Mouse (Mus musculus) brain, adult 10 weeks (tissue): ENCODE data around the gene Duxf3. TPM values are rescaled to one million over a fixed set of nuclear protein-coding genes. Genes with fewer than 3 reads are reported as not detected.

Experiments
- polyA plus RNA-seq: library from polyadenylated mRNA; stranded (reverse); fragments of 350-450 nt; fragmentation: Illumina TruSeq; extraction: RNeasy Lipid Tissue Mini Kit (QIAGEN cat#74804); gene quantifications from one replicate; pipeline ENCODE4 v1.2.3, GENCODE M21; 2015; ENCODE audit warnings: low read depth, low replicate concordance

The Duxf3 gene
- not detected for polyA plus RNA-seq

DNA sequence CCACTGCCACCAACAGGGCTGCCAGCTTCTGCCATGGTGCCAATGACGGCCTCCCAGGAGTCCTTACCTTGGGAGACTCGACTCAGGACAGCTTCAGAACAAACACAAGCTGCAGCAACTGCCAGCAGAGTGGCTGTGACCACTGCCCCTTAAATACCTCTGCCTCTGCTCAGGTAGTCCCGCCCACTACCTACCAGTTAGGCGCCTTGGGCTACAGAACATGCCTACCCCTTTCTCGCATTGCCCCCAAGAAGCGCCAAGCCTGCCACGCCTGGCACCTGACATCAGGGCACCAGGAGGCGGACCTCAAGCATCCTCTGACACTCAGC, at the start of gene Duxf3:
Duxf3 (minus strand) TSS at position 35 of the 329 bp plus-strand sequence.

DNA sequence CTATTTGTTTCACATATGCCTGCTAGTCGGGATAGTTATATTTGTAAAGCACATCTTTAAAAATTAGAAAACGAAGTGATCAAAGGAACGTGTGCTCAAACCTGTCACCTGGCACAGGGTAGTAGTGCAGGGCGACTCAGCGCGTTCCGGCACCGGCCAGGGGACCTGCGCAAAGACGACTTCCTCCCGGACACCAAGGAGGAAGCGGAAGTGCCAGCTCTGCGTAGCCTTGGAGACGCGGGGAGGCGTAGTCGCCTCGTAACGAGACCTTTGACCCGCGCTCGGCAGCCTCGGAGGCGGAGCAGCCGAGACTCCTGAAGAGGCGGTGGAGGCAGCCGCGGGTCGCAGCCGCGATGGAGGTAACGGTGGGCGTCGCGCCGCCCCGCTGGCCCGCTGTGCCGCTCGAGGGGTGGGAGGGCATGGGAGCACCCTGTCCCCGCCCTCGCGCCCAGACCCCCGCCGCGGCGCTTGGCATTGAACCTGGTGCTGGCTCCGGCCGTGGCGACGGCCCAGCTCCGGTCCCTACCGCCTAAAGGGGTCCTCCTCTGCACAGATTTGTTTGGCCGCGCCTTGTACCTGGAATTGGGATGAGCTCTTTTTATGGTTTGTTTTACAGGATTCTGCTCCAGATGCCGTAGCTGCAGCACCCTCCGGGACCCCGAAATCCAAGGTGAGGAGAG, 22.9 kb upstream of the Duxf3 start, which contains the start of gene Gcc2:
Gcc2 (plus strand) TSS at position 285 of the 680 bp plus-strand sequence.

DNA sequence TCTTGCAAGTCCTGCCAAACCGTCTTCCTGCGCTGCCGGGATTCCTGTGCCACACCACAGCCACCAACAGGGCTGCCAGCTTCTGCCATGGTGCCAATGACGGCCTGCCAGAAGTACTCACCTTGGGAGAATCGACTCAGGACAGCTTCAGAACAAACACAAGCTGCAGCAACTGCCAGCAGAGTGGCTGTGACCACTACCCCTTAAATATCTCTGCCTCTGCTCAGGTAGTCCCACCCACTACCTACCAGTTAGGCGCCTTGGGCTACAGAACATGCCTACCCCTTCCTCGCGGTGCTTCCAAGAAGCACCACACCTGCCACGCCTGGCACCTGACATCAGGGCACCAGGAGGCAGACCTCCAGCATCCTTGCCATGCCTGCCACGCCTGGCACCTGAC, 4.1 kb upstream of the Duxf3 start, which contains the start of gene Gm4981:
Gm4981 (minus strand) TSS at position 89 of the 400 bp plus-strand sequence.

DNA sequence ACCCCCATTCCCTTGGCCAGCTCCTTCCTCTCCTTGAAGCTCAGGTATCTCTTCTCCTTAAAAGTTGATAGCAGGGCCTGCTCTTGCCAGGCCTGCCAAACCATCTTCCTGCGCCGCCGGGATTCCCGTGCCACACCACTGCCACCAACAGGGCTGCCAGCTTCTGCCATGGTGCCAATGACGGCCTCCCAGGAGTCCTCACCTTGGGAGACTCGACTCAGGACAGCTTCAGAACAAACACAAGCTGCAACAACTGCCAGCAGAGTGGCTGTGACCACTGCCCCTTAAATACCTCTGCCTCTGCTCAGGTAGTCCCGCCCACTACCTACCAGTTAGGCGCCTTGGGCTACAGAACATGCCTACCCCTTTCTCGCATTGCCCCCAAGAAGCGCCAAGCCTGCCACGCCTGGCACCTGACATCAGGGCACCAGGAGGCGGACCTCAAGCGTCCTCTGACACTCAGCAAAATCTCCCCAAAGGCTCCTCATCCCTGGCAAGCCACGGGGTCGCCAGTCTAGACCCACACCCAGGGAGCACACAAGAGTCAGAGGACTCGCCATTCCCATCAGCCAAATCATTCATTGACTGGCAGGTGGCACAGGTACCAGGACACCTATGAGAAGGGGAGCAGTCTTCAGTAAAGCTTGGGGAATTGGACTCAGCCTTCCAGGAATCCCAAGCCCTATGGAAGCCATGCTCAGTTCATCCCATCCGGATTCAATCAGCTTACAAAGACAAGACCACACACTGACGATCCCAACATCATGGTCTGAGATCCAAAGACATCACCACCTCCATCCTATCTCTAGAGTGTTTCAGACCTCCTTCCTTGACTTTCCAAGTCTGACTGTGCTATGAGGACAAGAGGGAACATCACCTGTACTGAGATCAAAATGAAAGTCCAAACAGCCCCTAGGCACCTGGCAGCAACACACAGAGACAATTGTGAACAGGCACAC, 7.4 kb downstream of the Duxf3 start, which contains the start of gene AW822073:
AW822073 (minus strand) TSS at position 104 of the 959 bp plus-strand sequence.

Other genes with a start within 250 kb of the Duxf3 start
- not detected for gene AW822073, start 7.7 kb downstream of the Duxf3 start, polyA plus RNA-seq
- gene Gm4981, start 4.0 kb upstream of the Duxf3 start, polyA plus RNA-seq: not detected
- 42.3 TPM for gene Gcc2, start 22.8 kb upstream of the Duxf3 start, polyA plus RNA-seq
- 23.2 TPM for gene Lims1, start 90.8 kb upstream of the Duxf3 start, polyA plus RNA-seq
- gene Ranbp2, start 214.2 kb upstream of the Duxf3 start, polyA plus RNA-seq: 38.4 TPM